Mouse (Mus musculus) forebrain, postnatal 0 days (tissue): ENCODE data around the gene Tfb1m. TPM values are rescaled to one million over a fixed set of nuclear protein-coding genes. Genes with fewer than 3 reads are reported as not detected.
A peak's percentile ranks its signal among the peaks of the same experiment; 100 is the strongest.

Source experiments
- ATAC-seq: fragments of 200-750 bp; cut with Nextera tagmentation; 2 replicates; pipeline ENCODE4 v1.8.0; 2017; ENCODE audit warnings: mild to moderate bottlenecking, moderate library complexity
- DNase-seq: peaks from one replicate; pipeline ENCODE4 v3.0.0-alpha.2; 2015
- H3K27ac ChIP-seq: fragments of 300-500 bp; sonication (generic); 2 replicates; pipeline ENCODE4 v1.5.1; 2014; ENCODE audit warnings: low read depth, mild to moderate bottlenecking, antibody characterized with exemption, low read length, moderate library complexity, mixed read lengths
- H3K27me3 ChIP-seq: fragments of 300-500 bp; sonication (generic); 2 replicates; pipeline ENCODE4 v1.6.1; 2014; ENCODE audit warnings: mild to moderate bottlenecking, low read length, mixed read lengths; ENCODE audit not compliant: insufficient read depth
- H3K36me3 ChIP-seq: fragments of 300-500 bp; sonication (generic); 2 replicates; pipeline ENCODE4 v1.6.1; 2014; ENCODE audit warnings: mild to moderate bottlenecking, moderate library complexity; ENCODE audit not compliant: insufficient read depth
- H3K4me1 ChIP-seq: fragments of 300-500 bp; sonication (generic); 2 replicates; pipeline ENCODE4 v1.6.1; 2014; ENCODE audit warnings: antibody characterized with exemption; ENCODE audit not compliant: insufficient read depth
- H3K4me2 ChIP-seq: fragments of 300-500 bp; sonication (generic); 2 replicates; pipeline ENCODE4 v1.6.1; 2014; ENCODE audit warnings: low read depth, mild to moderate bottlenecking, moderate library complexity
- H3K4me3 ChIP-seq: fragments of 300-500 bp; sonication (generic); 2 replicates; pipeline ENCODE4 v1.5.1; 2014; ENCODE audit warnings: low read depth, low read length, mixed read lengths
- H3K9ac ChIP-seq: fragments of 300-500 bp; sonication (generic); 2 replicates; pipeline ENCODE4 v1.6.1; 2014; ENCODE audit warnings: mild to moderate bottlenecking
- H3K9me3 ChIP-seq: fragments of 300-500 bp; sonication (generic); 2 replicates; pipeline ENCODE4 v1.6.1; 2016; ENCODE audit warnings: low read length
- CTCF ChIP-seq: sonication (generic); IDR thresholded peaks from 2 replicates; pipeline ENCODE4 v1.5.1; 2016; ENCODE audit warnings: antibody characterized with exemption, control low read depth, low read depth
- WGBS: fragments of 180-500 bp; shearing (Covaris S2); extraction: QIAGEN DNeasy Blood & Tissue Kit; methylation state at CpG from one replicate; pipeline ENCODE4 v1.1.7; 2014; 5-methylcytosine and 5-hydroxymethylcytosine counted together
- polyA plus RNA-seq: library from polyadenylated mRNA; unstranded; fragments of >200 nt; fragmentation: Nextera tagmentation; extraction: Ambion mirVana; gene quantifications from 2 replicates; pipeline ENCODE4 v1.2.1, GENCODE M21; 2015
- total RNA-seq: library from RNA; depleted of rRNA; stranded (reverse); fragments of >200 nt; gene quantifications from 2 replicates; pipeline ENCODE4 v1.2.3, GENCODE M21; 2014

The Tfb1m gene
- total and polyA plus RNA-seq, 2 experiments from 2014 or later, result 8.2 to 11.2 TPM

DNA sequence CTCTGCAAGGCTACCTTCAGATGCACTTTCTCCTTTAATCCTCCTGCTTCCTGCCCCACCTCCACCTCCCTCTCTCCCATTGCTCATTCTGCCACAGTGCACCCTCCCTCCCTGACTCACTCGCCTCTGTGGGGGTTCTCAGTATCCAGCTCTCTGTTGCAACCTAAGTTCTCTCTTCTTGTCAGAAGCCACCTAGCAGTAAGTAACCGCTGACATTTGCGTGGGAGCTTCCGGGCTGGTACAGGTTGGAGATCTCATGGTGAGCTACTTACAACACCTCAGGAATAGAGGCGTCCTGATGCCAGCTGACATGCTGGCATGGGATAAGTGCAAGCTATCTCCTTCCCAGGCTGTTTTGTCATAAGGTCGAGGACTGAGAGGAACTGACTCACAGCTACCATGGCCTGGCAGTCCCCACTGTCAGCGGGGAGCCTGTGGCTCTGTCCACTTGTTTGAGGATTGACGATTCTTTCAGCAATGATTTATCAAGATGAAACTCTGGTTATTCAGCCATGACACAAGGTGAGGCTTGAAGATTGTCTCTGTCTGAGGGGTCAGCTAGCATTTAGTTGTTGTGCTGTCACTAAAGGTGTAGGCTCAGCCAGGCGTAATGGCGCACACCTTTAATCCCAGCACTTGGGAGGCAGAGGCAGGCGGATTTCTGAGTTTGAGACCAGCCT, 67.2 kb downstream of the Tfb1m start:
- Histone ChIP-seq H3K27ac (no peak overlapping the region), H3K4me3 (no peak overlapping the region), H3K27me3 (no peaks in the 10 kb centered on the region), H3K36me3 (0 out of 2 replicates have a peak, but pooled peaks cover 4% of the 10 kb centered on the region), H3K9me3 (no peaks in the 10 kb centered on the region), H3K4me2 (no peak overlapping the region), H3K9ac (no peak overlapping the region), H3K4me1 (no peaks in the 10 kb centered on the region)
- no peak for TF ChIP-seq CTCF
- ATAC-seq (no peak), DNase-seq (no peak)
- WGBS, result 80% methylated on average over 11 of the region's 11 CpGs

DNA sequence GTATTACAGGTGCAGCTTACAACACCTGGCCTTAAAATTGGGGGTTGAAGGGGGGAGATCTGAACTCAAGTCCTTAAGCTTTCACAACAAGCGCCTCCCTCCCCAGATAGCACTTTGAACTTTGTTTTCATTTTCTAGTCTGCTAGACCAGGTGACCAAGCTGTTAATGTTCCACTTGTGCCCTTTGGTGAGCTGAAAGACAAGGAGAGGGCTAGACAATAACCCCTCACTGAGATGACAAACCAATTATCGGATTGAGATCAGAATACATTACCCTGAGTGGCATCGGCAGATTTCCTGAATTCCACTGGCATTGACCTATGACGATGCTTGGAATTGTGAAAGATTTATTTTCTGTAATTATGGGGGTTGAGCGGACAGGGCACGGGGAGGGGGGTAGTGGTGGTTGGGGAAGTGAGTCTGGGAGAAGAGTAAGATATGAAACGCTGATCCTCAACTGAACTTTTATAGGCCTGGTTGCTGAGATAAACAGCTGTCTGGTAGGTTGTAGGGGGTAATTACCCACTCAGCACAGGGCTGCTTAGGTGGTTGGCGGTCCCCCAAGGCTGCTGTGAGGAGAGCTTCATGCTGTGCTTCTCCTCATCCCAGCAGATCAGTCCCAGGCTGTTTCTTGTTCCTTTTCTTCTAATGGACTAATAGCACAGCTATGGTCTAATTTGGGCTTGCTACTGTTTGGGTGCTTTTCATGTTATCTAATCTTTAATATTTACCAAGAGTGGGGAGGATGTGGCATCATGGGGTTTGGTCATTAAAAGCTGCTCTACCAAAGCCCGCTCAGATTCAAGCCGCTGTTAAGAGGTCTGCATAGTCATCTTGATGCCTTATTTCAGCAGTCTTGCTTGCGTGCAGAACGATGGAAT, 69.6 kb downstream of the Tfb1m start:
- peaks cover 7% of the 10 kb centered on the region; the same call in 1 of the 2 replicates for H3K36me3 ChIP-seq
- no peak overlapping the region; the same call in 1 of the 2 replicates for H3K27ac ChIP-seq
- no peak overlapping the region for H3K4me3 ChIP-seq
- DNase-seq (no peak), ATAC-seq (peak; percentile 30; the same call in 1 of the 2 replicates)
- H3K27me3 ChIP-seq, result no peaks in the 10 kb centered on the region
- H3K9ac ChIP-seq, result no peak overlapping the region
- no peak for TF ChIP-seq CTCF
- WGBS, result 53% methylated on average over 12 of the region's 12 CpGs
- peak overlapping the region; percentile 6 for H3K4me2 ChIP-seq
- H3K9me3 ChIP-seq, result no peaks in the 10 kb centered on the region
- H3K4me1 ChIP-seq, result no peaks in the 10 kb centered on the region

- Histone ChIP-seq H3K4me2 (peak overlapping the region; percentile 6; the same call in 1 of the 2 replicates), H3K36me3 (peaks cover 7% of the 10 kb centered on the region; the same call in 1 of the 2 replicates), H3K4me1 (no peaks in the 10 kb centered on the region), H3K4me3 (no peak overlapping the region), H3K9ac (no peak overlapping the region), H3K9me3 (no peaks in the 10 kb centered on the region), H3K27ac (no peak overlapping the region), H3K27me3 (no peaks in the 10 kb centered on the region)
- no peak for TF ChIP-seq CTCF
- WGBS, result 89% methylated on average over 4 of the region's 4 CpGs
- DNase-seq, result no peak
- ATAC-seq, result no peak
Observed at GRCm38 (mm10) chr17:3487211-3487610, 70.4 kb downstream of the Tfb1m start.

- H3K4me1 ChIP-seq, result no peaks in the 10 kb centered on the region
- ATAC-seq (0 out of 2 replicates have a peak, but pooled peaks have one; percentile 17), DNase-seq (no peak)
- H3K27ac ChIP-seq, result 0 out of 2 replicates have a peak overlapping the region, but pooled peaks have one; percentile 29
- 0 out of 2 replicates have a peak overlapping the region, but pooled peaks have one; percentile 4 for H3K4me3 ChIP-seq
- H3K4me2 ChIP-seq, result peak overlapping the region; percentile 16
- peaks cover 7% of the 10 kb centered on the region; the same call in 1 of the 2 replicates for H3K36me3 ChIP-seq
- 59% methylated on average over 7 of the region's 7 CpGs for WGBS
- TF ChIP-seq CTCF, result no peak
- no peaks in the 10 kb centered on the region for H3K27me3 ChIP-seq
- H3K9ac ChIP-seq, result no peak overlapping the region
- no peaks in the 10 kb centered on the region for H3K9me3 ChIP-seq
Observed at GRCm38 (mm10) chr17:3485851-3486250, 71.7 kb downstream of the Tfb1m start.

DNA sequence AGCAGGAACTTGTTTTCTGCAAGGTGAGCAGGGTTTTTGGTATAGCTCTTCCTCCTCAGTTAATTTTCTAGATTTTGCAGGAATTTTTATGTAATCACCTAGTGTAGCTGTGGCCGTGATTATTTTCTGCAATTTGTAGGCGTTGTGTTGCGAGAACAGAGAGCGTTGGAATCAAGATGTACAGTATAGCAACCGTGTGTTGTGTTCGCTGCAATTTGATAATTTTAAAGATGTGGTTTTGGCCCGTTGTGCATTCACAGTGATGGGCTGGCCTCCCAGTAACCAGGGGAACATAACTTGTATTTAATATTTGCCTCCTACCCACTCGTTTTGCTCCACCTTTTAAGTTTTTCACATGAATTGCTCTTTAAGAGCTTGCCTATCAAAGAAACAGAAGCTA, 74.5 kb downstream of the Tfb1m start:
- no peaks in the 10 kb centered on the region for H3K27me3 ChIP-seq
- TF ChIP-seq CTCF, result no peak
- H3K27ac ChIP-seq, result peak overlapping the region; percentile 79
- H3K36me3 ChIP-seq, result peaks cover 18% of the 10 kb centered on the region; the same call in 1 of the 2 replicates
- peak overlapping the region; percentile 16 for H3K4me2 ChIP-seq
- H3K4me1 ChIP-seq, result no peaks in the 10 kb centered on the region
- ATAC-seq, result no peak
- 70% methylated on average over 8 of the region's 8 CpGs for WGBS
- no peaks in the 10 kb centered on the region for H3K9me3 ChIP-seq
- peak overlapping the region; percentile 28 for H3K4me3 ChIP-seq
- DNase-seq, result no peak
- H3K9ac ChIP-seq, result peak overlapping the region; percentile 31

DNA sequence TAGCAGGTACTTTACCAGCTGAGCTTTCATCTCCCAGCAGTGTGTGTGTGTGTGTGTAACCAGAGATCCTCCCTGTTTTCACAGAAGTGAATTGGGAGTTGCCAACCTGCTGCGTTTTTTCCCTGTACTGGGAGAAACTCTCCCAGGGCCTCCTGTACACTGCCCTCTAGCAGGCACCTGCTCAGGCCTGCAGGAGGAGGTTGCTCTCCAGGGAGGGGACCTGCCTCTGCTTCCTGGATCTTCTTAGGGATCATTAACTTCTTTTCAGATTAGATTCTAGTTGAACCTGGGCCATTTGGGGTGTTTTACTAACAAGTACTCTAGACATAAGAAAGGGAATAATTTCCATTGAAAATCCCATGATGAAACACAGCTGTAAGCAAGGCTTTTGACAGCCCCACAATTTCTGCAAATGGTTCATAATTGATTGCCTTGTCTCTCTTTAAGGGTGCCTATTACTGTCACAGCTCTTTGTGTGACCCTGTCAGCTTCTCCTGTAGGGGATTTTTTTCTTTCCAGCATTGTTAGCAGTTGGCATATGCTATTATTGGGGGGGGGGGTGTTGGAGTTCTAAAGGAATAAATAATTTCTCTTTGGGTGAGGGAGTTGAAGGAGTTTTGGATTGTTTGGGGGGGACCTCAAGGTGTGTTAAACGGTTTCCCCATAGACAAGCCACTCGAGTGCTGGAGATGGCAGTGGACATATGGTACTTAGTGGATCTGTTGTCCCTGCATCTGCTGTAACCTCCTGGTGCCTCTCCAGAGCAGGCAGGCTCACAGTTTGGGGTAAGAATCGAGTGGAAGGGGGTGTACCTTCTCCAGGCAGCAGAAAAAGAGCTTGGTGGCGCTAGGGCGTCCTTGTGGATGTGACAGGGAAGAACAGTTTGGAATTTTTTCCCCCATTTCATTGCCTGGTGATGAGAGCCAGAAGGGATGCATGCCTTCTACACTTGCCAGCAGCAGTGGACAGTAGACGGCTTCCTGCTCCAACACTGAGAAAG, 75.7 kb downstream of the Tfb1m start:
- Histone ChIP-seq H3K4me3 (peak overlapping the region; percentile 28), H3K4me1 (no peaks in the 10 kb centered on the region), H3K27me3 (no peaks in the 10 kb centered on the region), H3K27ac (peak overlapping the region; percentile 79), H3K4me2 (peak overlapping the region; percentile 16), H3K36me3 (peaks cover 22% of the 10 kb centered on the region), H3K9ac (peak overlapping the region; percentile 31; the same call in 1 of the 2 replicates), H3K9me3 (no peaks in the 10 kb centered on the region)
- WGBS, result 27% methylated on average over 7 of the region's 7 CpGs
- DNase-seq, result peak; percentile 58
- TF ChIP-seq CTCF, result peak; percentile 49
- ATAC-seq, result peak; percentile 91
